Mouse (Mus musculus): ENCODE data around the gene Col4a6. TPM values are rescaled to one million over a fixed set of nuclear protein-coding genes. Genes with fewer than 3 reads are reported as not detected.

The Col4a6 gene
- total and polyA plus RNA-seq, 2 experiments from 2014 or later: 2.5 to 7.0 TPM

DNA sequence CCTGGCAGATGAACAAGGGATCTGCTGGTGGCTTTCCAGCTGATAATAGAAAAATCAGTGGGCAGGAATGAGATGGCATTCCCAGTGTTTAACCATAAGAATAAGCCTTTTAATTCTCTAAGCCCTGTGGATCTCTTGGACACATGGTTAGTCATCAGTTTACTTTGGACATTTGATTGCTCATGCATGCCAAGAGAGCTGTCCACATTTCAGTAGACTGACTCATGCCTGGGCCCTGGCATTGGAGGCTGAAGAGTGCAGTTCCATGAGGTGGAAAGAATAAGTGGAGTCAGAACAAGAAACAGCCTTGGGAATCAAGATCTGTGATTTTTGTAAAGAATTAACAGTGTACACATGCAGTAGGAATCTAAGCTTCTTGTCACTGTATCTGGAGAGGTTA is 110.5 kb downstream of the Col4a6 start:
- Histone ChIP-seq H3K4me2 (ENCODE audit: low read depth, low read length) (no peak overlapping the region), H3K9me3 (ENCODE audit: low read length) (no peaks in the 10 kb centered on the region), H3K27me3 (ENCODE audit: insufficient read depth, low read length) (no peaks in the 10 kb centered on the region), H3K27ac (no peak overlapping the region), H3K36me3 (ENCODE audit: insufficient read depth, low read length) (no peaks in the 10 kb centered on the region), H3K4me1 (ENCODE audit: insufficient read depth, low read length) (no peaks in the 10 kb centered on the region), H3K9ac (replicated peaks; ENCODE audit: low read length) (no peak overlapping the region), H3K4me3 (ENCODE audit: low read length) (no peak overlapping the region)
- TF ChIP-seq CTCF (IDR thresholded peaks at IDR 0.05; ENCODE audit: low read depth): no peak
- no peak for ATAC-seq
- no peak for DNase-seq (ENCODE audit: low spot score)

DNA sequence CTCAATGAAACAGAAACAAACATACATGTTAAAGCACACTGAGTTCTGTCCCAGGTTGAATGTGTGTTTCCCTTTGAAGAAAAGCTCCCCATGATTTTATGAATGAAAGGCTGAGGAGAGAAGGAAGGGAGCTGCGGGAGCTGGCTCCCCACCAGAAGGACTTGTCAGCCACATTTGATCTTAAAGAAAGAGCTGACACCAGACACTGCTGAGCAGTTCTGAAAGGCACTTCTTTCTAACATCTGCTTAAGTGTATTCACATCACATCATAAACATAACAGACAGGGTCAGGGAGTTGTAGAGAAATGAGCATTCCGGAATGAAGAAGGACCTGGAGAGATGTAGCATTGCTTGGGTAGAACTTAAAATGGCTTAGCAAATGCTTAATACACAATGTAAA is 132.5 kb downstream of the Col4a6 start:
- ATAC-seq (0 out of 2 replicates have a peak, but pooled peaks have one; percentile 53), DNase-seq (ENCODE audit: low spot score) (peak; percentile 2)
- no peak overlapping the region for H3K4me3 ChIP-seq (ENCODE audit: low read length)
- H3K9ac ChIP-seq (replicated peaks; ENCODE audit: low read length): no peak overlapping the region
- H3K27ac ChIP-seq: no peak overlapping the region
- no peaks in the 10 kb centered on the region for H3K36me3 ChIP-seq (ENCODE audit: insufficient read depth, low read length)
- no peaks in the 10 kb centered on the region for H3K9me3 ChIP-seq (ENCODE audit: low read length)
- no peaks in the 10 kb centered on the region for H3K27me3 ChIP-seq (ENCODE audit: insufficient read depth, low read length)
- 53% methylated on average over 2 of the region's 2 CpGs for WGBS
- H3K4me1 ChIP-seq (ENCODE audit: insufficient read depth, low read length): no peaks in the 10 kb centered on the region
- no peak overlapping the region for H3K4me2 ChIP-seq (ENCODE audit: low read depth, low read length)
- TF ChIP-seq CTCF (IDR thresholded peaks at IDR 0.05; ENCODE audit: low read depth): no peak

DNA sequence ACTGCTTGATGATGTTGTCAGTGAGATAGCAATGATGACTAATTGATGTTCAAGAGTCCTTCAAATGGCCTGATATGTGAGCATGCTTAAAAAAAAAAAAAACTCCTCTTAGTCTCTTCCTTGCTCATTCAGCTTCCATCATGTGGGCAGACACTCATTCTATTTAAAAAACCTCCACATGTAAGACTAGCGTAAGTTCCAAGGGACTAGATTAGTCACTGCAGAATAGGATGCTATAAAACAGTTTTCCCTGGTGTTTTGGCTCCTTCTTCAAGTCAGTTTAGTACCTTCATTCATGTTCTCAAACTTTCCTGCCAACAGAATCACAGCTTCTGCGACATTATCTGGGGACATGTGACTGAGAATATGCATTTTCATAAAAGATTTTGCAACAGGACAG is 145.8 kb downstream of the Col4a6 start:
- no peak overlapping the region for H3K9ac ChIP-seq (replicated peaks; ENCODE audit: low read length)
- no peaks in the 10 kb centered on the region for H3K4me1 ChIP-seq (ENCODE audit: insufficient read depth, low read length)
- H3K4me3 ChIP-seq (ENCODE audit: low read length): no peak overlapping the region
- H3K4me2 ChIP-seq (ENCODE audit: low read depth, low read length): no peak overlapping the region
- DNase-seq (ENCODE audit: low spot score) (no peak), ATAC-seq (no peak)
- H3K27ac ChIP-seq: no peak overlapping the region
- 81% methylated on average over 2 of the region's 2 CpGs for WGBS
- no peaks in the 10 kb centered on the region for H3K9me3 ChIP-seq (ENCODE audit: low read length)
- no peak for TF ChIP-seq CTCF (IDR thresholded peaks at IDR 0.05; ENCODE audit: low read depth)
- no peaks in the 10 kb centered on the region for H3K36me3 ChIP-seq (ENCODE audit: insufficient read depth, low read length)
- H3K27me3 ChIP-seq (ENCODE audit: insufficient read depth, low read length): no peaks in the 10 kb centered on the region

DNA sequence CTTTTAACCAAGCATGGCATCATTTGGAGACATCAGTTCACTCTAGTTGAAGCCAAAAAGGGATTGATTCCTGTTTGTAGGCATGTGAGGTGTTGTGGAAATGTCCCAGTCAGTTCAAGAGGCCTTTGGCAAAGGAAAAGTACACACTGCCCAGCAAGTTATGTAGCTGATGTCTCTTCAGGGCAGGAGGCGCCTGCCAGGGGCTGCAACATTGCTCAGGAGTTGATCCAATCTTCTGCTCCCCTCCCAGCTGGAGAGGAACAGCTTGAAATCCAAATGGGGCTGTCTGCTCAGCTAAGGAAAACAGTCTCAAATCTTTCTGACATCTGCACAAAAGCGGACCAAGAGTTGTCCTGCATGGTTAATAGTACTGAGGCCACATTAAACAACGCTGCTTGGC is 149.7 kb downstream of the Col4a6 start:
- Histone ChIP-seq H3K27me3 (ENCODE audit: insufficient read depth, low read length) (no peaks in the 10 kb centered on the region), H3K36me3 (ENCODE audit: insufficient read depth, low read length) (no peaks in the 10 kb centered on the region), H3K4me2 (ENCODE audit: low read depth, low read length) (no peak overlapping the region), H3K9ac (replicated peaks; ENCODE audit: low read length) (no peak overlapping the region), H3K9me3 (ENCODE audit: low read length) (no peaks in the 10 kb centered on the region), H3K4me1 (ENCODE audit: insufficient read depth, low read length) (no peaks in the 10 kb centered on the region), H3K27ac (no peak overlapping the region), H3K4me3 (ENCODE audit: low read length) (no peak overlapping the region)
- 49% methylated on average over 3 of the region's 3 CpGs for WGBS
- peak; percentile 40; the same call in 1 of the 2 replicates for ATAC-seq
- TF ChIP-seq CTCF (IDR thresholded peaks at IDR 0.05; ENCODE audit: low read depth): no peak
- DNase-seq (ENCODE audit: low spot score): peak; percentile 23

DNA sequence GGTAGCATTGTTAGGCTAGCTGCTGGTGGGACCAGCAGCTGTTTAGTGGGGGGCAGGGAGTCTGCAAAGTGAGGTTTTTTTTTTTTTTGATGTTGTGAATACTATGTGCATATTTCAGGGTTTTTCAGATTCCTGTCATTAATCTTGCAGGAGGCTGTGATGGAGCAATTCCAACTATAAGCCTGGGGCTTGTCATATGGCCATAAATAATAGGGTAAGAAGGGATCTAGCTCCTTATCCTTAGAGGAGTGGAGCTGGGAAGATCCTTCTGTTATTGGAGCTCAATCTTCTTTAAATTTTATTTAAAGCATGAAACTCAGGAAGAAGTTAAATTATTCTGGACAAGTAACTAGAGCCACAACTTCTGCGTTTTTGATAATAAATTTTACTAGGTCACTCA is 157.7 kb downstream of the Col4a6 start:
- 85% methylated on average over 1 of the region's 1 CpGs for WGBS
- no peaks in the 10 kb centered on the region for H3K27me3 ChIP-seq (ENCODE audit: insufficient read depth, low read length)
- no peak overlapping the region for H3K27ac ChIP-seq
- TF ChIP-seq CTCF (IDR thresholded peaks at IDR 0.05; ENCODE audit: low read depth): no peak
- ATAC-seq (no peak), DNase-seq (ENCODE audit: low spot score) (no peak)
- H3K4me3 ChIP-seq (ENCODE audit: low read length): no peak overlapping the region
- no peaks in the 10 kb centered on the region for H3K9me3 ChIP-seq (ENCODE audit: low read length)
- no peaks in the 10 kb centered on the region for H3K36me3 ChIP-seq (ENCODE audit: insufficient read depth, low read length)
- no peaks in the 10 kb centered on the region for H3K4me1 ChIP-seq (ENCODE audit: insufficient read depth, low read length)
- H3K4me2 ChIP-seq (ENCODE audit: low read depth, low read length): no peak overlapping the region
- H3K9ac ChIP-seq (replicated peaks; ENCODE audit: low read length): no peak overlapping the region

DNA sequence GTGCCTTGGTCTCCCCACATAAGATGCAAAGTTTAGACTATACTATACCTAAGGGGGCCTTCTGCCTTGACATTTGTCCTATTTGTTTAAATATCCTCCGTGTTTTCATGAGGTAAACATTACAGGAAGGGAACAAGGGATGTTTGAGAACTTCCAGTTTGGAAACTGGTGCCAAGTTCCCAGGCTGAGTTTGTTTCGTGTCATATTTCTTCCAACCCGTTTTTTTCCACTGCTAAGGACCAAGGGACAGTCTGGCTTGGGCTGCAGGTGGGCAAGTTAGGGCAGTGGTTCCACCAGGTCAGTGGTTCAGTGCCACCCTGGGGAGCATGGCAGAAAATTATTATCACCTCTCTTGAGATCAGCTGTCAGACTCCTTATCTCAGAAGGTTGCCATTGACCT is 158.1 kb downstream of the Col4a6 start:
- no peaks in the 10 kb centered on the region for H3K4me1 ChIP-seq (ENCODE audit: insufficient read depth, low read length)
- no peak overlapping the region for H3K9ac ChIP-seq (replicated peaks; ENCODE audit: low read length)
- no peak overlapping the region for H3K27ac ChIP-seq
- ATAC-seq (no peak), DNase-seq (ENCODE audit: low spot score) (no peak)
- H3K9me3 ChIP-seq (ENCODE audit: low read length): no peaks in the 10 kb centered on the region
- no peaks in the 10 kb centered on the region for H3K27me3 ChIP-seq (ENCODE audit: insufficient read depth, low read length)
- H3K4me2 ChIP-seq (ENCODE audit: low read depth, low read length): no peak overlapping the region
- no peak overlapping the region for H3K4me3 ChIP-seq (ENCODE audit: low read length)
- TF ChIP-seq CTCF (IDR thresholded peaks at IDR 0.05; ENCODE audit: low read depth): no peak
- H3K36me3 ChIP-seq (ENCODE audit: insufficient read depth, low read length): no peaks in the 10 kb centered on the region
- WGBS: 43% methylated on average over 3 of the region's 3 CpGs

DNA sequence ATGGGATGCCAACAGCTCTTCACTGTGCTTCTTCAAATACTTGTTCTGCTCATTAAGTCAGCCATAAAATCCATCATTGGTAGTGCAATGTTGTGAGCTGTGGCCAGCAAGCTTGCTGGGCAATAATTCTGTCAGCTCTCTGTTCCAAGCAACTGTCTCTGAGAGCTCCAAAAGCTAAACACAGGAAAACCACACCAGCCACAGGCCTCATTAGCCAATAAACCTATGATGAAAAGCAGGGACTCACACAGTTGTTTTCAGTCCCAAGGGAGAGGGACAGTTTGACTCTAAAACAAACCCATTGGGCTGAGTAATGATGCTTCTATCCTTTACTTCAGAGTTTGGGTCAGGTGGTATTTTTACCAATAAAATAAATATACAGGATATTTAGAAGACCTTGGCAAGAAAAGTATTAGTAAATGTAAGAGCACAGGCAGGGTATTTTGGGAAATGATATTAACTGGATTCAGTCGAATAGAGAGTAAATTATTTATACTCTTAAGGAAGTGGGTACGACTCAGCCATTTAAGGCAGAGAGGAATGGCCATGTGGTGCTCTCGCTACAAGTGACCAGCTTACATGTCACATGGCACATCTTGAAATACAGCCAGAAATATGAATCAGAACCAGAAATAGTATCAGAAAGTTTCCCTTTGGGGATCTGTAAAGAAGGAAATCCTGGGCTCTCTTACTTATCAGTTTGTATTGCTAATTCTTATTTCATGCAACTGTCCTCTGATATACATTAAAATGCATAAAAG is 181.0 kb downstream of the Col4a6 start:
- H3K4me1 ChIP-seq (ENCODE audit: insufficient read depth, low read length): no peaks in the 10 kb centered on the region
- TF ChIP-seq CTCF (IDR thresholded peaks at IDR 0.05; ENCODE audit: low read depth): no peak
- DNase-seq (ENCODE audit: low spot score) (no peak), ATAC-seq (no peak)
- no peaks in the 10 kb centered on the region for H3K9me3 ChIP-seq (ENCODE audit: low read length)
- WGBS: 80% methylated on average over 3 of the region's 3 CpGs
- no peaks in the 10 kb centered on the region for H3K27me3 ChIP-seq (ENCODE audit: insufficient read depth, low read length)
- no peak overlapping the region for H3K27ac ChIP-seq
- no peak overlapping the region for H3K9ac ChIP-seq (replicated peaks; ENCODE audit: low read length)
- no peak overlapping the region for H3K4me3 ChIP-seq (ENCODE audit: low read length)
- no peaks in the 10 kb centered on the region for H3K36me3 ChIP-seq (ENCODE audit: insufficient read depth, low read length)
- no peak overlapping the region for H3K4me2 ChIP-seq (ENCODE audit: low read depth, low read length)
